Mouse (Mus musculus) regulatory T cell (primary cell): ENCODE results near the gene Stx6.

Source experiments
- in situ Hi-C: fragments of 300-600 bp; cut with MboI, MseI; formaldehyde crosslinking; loops from one replicate; pipeline ENCODE4 v1.15.1; 2025; ENCODE audit warnings: high pct_unique_total_duplicates

Gene Stx6

DNA sequence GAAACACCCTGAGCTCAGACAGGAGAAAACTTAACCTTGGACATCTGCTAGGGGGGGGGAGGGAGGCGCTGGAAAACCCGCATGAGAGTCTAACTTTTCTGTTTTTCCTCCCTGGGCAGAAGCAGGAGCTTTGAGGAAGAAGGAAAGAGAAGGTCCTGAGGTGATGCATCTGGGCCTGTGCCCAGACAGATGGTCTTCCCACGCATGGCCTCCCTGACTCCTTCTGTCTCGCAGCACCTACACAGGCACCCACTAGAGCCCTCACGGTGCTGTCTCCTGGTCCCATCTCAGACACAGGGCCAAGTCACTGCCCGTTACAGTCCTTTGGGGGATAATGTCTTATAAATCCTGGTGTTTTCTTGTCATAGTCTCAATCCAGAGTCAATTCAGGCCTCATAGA, 74.3 kb downstream of the Stx6 start:
- in situ Hi-C loops, result no loop called here

DNA sequence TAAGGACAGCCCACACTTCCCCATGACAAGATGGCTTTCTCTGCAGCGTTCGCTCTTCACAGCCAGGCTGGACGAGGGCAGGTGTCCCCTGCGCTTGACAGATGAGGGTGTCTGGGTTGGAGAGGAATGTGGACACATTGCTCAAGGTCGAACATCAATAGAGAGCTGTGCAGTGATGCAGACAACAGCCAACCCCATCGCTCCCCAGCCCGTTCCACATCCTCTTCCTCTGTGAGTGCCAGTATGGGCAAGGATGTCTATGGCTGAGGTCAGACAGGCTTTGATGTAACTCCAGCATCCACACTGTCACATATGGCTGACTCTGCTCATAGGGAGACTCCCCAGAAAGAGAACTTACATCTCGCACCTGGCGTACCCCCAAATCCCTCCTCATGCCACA, 74.9 kb downstream of the Stx6 start:
- in situ Hi-C loops, result no loop called here

DNA sequence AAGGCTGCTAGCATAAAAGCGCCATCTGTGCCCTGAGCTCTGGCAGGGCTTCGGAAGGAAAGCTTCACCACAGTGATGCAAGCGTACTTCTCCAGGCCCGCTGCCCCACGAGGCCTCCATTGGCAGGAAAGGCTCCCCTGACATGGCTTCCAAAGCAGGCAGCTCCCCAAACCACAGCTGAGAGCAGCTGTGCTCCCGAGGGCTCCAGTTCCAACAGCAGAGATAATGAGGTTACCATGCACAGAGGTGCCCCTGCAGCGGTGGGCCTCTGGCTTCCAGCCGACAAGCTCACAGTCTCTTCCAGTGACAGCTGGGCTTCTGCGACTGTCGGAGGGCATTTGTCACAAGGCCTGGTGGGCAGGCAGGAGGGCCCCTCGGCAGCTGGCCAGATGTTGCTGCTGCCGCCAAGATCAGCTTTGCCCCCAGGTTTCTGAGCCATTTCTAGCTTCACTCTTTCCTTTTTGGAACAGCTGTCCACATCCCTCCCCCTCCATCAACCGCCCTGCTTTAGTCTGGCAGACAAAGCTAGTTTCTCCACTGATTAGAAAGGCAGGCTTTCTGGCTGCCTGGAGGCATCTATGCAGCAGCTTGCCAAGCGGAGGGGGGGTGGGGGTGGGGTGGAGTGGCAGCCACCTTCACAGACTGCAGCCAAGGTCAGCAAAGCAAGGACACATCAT, 75.6 kb downstream of the Stx6 start:
- in situ Hi-C loops, result no loop called here

DNA sequence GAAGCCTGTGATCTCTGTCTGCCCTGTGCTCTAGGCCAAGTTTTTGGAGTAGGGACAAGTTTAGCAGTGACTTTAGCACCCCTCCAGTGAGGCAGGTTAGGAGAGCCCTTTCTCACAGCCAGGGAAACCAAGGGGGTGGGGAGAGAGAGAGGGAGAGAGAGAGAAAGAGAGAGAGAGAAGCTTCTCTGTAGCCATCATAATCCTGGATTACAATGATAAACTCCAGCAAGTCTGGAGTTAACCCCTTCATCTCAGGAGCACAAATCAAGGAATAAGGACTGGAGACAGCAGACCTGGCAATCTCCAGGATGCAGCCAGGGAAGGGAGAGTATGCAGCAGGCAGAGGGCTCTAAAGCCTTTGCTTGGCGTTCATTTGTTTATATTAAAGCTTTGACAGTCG, 77.1 kb downstream of the Stx6 start:
- in situ Hi-C loops, result no loop called here

DNA sequence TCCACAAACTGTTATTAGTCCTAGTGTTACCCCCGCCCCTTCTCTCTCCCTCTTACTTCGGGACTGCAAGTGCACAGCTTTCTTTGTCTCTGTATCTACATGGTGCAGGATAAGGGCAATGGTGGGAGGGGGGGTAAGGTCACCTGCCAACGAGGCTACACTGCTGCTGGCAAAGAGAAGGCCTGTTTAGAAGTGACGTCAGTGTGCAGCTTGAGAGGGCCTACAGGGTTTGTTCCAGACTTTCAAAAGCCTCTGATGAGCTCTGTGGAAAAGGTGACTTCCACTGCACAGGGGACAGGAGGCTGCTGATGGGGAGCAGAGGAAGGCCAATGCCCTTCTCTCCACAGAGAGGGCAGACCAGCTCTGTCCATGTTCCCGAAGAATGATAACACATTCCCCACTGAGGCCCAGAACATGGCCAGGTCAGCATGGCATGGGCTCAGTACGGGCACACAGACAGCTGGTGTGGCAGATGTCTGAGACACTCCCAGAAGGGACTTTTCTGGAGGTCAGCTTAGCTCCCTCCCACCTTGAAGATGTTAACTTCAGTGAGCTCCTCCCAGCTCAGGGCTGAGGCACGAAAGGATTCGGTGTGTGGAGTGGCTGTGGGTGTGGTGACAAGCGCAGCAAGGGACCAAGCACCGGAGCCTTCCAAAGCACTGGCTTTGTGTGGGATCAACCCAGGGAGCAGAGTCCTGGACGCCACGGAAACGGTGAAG, 78.0 kb downstream of the Stx6 start:
- in situ Hi-C loops, result no loop called here

DNA sequence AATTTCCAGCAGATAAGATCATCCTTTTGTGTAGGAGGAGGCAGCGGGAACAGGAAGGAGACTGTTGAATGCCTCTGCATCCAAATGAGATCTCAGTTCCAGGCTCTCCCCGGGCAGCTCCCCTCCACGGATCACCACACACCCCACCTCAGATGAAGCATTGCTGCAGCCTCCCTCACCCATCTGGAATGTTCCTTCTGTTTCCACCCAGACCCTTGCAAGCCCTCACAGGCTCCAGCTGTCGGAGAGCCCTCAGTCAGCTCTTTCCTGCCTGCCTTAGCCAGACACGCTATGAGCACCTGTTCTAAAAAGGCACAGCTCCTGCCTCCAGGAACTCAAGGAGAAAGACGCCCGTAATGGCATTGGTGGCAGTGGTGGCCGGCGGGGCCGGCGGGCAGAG, 78.9 kb downstream of the Stx6 start:
- in situ Hi-C loops, result no loop called here

DNA sequence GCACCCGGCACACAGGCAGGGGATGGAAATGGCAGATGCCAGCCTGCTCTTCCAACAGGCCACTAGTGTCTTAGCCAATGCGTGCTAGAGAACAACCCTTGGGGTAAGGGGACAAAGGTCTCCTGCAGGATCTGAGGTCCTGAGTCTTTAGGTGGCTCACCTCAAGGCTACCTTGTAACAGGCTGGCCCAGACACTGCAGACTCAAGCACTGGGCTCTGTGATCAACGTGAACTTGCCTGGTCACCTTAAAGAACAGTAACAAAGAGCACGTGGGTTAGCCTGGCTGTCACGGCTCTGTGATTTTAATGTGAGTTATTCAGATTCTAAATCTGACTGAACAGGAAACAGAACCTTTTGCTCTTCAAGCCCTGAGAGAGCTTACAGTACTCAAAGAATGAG, 79.6 kb downstream of the Stx6 start:
- in situ Hi-C loops, result no loop called here

DNA sequence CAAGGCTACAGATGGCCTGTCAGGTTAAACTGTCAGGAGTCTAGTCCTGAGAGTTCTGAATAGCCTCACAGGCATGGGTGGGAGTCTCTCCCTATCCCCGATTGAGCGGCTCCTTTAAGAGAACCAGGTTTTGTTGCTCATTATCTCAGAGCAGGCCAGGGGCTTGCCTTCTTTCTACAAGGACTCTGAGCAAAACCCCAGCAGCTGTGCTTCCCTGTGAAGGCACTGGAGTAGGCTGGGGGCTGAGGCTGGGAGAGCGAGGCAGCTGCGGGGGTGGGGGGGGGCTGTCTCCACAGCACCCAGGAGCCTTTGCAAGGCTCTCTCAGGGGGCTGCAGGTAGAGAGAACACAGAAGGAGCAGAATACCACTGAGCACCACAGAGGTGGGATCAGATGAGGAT, 80.7 kb downstream of the Stx6 start:
- in situ Hi-C loops, result no loop called here

DNA sequence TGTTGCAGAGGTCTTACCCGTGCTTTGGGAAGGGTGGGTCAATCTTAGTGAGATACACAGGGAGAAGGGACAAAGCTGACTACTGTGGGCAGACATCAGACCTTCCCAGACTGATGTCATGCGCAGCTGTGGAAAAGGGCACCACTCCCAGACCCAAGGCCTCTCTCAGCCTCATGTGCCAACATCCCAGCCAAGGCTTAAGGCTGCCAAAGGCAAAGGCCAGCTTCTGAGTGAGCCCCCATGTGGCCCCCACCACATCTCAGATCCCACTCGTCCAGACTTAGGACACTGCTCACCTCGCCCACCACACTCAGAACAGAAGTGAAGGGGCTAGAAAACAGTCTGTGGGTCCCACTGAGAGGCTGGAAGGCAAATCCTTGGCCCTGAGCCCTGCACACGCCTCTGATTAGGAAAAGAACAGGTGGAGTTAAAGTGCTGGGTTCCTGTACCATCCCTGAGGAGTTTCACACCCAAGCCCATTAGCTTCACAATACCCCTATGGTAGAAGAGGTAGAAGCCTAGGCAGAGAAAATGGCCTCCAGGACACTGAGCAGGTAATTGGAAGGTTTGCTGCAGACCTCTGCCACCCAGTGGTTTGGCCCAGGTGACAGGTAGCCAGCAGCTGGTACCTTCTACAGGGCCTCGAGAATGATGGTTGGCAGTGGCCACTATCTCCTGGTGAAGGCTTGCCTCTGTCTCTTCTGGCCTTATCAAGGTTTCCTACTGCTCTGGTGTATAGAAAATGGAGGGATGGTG, 81.6 kb downstream of the Stx6 start:
- in situ Hi-C loops, result no loop called here

DNA sequence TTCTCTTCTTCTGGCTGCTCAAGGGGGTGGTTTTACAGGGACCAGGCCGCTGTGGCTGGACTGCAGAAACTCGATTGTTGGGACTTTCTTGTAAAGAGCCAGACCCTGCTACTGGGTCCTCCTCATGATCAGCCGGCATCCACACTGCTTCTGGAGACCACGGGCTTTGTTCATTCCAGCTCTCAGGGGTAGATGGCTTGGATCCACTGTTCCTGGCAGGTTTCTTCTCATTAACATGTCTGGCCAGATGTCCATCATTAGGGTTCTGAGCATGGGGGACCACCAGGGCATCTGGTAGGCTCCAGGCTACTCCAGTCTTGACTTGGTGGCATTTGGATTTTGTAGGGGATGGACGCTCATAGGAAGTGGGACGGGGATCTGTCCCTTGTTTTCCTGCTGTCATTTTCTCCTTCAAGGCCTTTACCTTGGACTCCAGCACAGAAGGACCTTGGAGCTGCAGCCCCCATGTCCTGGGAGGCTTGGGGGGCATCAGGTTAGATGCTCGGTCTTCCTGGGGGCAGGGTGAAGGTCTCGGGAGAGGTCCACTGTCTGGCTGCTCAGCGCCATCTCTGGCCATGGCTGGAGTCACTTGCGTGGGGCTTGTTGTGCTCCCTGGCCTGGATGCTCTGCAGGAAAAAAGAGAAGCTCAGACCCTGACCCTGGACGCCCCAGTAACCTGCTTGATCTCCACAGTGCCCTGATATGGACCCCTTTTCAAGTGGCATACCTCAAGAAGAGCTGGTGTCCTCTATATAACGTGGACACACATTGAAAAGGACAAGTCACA, 83.4 kb downstream of the Stx6 start:
- in situ Hi-C loops, result no loop called here

DNA sequence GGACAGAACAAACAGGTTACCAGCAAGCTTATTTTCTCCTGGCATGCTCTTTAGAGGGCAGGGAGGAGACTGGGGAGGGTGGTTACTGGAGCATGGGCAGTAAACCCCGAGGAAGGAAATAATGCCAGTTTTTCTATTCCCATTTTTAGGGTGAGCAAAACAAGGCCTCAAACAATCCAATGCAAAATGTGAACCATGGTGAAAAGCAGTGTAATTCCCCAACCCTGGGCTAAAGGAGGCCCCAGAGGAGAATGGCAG, 83.9 kb downstream of the Stx6 start:
- in situ Hi-C loops, result no loop called here

DNA sequence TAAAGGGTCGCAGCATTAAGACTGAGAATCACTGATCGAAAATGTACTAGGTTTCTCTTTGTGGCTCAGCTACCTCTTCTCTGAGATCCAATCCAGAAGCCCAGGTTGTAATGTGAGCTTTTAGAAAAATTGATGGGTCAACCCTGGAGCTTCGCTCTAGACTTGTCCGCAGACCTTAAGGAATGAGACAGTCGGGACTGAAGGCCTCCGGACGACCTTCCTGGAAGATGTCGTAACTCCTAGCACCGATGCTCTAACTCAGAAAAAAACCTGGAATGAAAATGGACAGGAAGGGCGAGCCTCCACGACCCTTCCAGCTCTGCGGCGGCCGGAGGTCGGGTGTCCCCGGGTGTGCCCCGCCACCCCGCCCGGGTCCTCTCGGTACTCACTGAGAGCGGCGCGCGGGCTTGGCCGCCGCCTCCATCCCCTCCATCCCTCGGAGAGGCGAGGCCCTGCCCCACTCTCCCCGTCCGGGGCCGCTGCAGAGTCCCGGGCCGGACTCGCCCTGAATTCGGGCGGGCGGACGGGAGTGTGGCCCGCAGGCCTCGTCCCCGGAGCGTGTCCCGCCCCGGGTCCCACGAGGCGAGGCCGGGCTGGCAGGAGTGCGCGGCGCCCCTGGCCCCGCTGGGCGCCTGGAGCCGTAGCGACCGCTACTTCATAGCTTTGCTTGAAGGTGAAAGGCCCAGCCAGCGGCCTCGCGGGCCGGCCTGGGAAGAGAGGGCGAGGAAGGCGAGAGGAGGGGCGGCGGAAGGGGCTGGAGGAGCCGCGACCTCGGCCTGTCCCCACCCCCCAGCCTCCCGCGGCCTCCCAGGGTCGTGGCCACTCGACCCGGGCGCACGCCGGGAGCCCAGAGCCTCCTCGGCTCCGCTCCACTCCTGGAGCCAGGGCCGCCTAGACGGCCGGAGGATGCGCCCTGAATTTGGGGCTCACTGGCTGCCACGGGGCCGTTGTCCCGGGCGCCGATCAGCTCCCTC, 85.6 kb downstream of the Stx6 start, which contains the start of gene BC034090:
Gene BC034090 (minus strand): TSS at position 648 of the 974 bp plus-strand sequence.
- in situ Hi-C loops, result no loop called here

DNA sequence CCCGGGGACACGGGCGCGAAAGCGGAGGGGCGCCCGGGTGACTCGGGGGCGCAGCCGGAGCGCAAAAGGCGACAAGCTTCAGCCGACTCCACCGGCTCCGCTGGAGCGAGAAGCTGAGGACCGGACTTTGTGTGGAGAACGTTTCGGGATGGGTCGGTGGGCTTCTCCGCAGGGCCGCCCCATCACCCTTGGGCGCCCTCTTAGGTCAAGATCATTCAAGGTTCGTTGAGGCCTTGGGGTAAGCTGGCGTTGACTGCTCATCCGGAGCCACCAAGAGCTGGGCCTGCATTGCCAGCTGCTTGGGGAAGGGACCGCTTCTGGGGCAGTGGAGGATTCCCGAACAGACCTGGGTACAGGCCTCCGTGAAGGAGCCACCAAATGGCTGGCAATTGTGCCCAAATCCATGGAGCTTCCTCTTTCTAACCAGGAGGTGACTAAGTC, 86.3 kb downstream of the Stx6 start:
- in situ Hi-C loops, result no loop called here

DNA sequence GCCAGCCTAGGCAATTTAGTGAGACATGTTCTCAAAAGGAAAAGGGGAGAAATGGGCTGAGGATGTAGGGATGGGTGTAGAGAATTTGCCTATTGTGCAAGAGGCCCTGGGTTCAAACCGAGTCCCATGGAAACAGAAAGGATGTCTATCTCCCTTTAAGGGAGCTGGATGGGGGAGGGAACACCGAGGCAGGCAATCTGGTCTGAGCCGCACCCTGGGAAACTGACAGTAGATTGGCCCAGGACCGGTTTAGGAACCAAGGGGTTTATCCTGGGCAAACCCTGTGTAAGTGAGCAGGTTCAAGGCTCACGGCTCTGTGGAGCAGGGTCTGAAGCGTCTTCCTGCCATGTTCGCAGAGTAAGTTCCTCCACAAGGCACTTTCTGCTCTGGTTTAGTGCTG, 87.0 kb downstream of the Stx6 start:
- in situ Hi-C loops, result no loop called here

DNA sequence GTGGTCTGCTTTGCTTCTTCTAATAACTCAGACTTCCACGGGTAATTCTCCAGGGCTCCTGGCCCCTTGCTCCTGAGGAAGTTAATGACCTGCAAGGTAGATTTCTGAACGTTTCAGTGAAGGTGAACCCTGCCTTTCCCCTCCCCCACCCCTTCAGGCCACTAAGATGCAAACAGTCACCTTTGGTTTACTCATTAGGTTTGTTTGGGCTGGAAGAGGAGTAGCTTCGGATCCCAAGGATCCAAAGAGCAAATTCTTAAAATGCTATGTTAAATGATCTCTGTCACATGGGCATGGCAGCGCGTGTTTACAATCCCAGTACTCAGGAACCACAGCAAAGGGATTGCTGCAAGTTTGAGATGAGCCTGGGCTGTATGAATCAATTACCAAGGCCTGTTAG, 88.9 kb downstream of the Stx6 start:
- in situ Hi-C loops, result no loop called here

DNA sequence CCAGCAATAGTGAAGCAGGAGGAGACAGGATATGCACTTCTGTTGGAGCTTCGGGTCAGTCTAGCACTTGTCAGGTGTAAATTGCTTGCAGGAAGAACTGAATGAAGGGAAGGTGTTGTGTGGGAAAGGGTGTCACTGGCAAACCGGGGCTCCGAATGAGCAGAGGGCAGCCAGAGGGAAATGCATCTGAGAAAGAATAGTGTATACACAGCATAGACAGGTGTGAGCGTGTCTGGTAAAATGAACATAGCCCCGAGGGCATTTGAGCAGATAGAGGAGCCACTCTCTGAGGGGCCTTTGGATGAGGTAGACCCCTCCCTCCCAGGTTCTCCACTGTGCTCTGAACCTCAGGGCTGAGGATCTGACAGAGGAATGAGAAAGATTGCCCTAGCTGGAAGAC, 89.5 kb downstream of the Stx6 start:
- in situ Hi-C loops, result no loop called here

DNA sequence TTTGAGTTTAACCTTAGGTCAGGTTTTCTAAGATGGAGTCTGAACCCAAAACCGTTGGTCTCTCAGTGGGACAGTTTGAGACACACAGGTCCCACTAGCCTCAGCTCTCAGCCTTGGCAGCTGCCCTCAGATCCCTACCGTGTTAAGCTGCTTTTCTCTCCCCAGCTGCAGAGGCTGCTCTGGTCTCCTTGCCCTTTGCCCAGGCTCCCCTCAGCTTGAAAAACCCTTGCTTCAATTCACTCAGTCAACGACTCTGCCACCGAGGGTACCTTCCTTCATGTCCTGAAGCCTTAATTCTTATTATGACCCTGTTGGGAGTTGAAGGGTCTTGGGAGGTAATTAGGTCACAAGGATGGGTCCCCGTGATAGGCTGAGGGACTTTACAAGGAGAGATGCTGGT, 91.4 kb downstream of the Stx6 start:
- in situ Hi-C loops, result no loop called here

DNA sequence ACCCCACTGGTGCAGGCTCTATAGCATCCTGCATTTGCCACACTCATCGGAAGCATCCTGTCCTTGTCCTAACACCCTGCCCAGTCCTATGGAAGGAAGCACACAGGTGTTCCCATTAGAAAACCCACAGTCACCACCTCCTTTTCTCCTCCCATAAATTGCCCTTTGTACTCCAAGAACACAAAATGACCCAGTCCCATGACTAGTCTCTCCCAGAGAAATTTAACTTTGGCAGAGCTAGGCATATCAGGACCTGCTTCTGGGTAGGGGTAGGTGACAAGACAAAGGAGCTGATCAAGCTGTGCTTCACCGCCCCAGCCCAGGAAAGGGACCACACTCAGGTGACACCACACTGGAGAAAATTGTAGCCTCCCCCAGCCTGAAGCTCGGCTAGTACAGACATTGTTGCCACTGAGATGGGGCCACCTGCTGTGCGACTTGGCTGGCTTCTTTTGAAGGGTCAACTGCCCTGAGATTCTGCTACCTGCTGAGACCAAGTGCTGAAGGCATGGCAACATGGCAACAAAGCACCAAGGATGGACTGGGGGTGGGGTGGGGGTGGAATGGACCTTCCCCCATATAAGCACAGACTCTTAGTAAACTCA, 92.1 kb downstream of the Stx6 start:
- in situ Hi-C loops, result no loop called here

DNA sequence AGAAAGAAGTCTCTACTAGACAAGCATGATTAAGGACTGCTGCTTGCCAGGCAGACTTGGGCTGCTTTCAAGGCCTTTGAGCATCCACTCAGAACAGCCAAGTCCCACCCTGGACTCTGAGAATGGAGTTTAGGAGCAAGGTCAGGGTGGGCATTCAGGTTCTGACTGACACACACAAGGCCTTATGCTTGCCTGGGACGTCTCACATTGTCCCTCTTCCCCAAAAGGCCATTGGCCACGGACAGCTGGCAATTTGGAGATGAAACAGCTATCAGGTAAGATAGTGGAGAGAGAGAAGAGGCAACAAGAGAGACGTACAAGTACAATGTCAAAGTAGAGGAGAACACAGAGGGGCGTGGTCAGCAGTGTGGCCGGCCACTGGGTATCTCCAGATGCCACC, 93.1 kb downstream of the Stx6 start:
- in situ Hi-C loops, result no loop called here

DNA sequence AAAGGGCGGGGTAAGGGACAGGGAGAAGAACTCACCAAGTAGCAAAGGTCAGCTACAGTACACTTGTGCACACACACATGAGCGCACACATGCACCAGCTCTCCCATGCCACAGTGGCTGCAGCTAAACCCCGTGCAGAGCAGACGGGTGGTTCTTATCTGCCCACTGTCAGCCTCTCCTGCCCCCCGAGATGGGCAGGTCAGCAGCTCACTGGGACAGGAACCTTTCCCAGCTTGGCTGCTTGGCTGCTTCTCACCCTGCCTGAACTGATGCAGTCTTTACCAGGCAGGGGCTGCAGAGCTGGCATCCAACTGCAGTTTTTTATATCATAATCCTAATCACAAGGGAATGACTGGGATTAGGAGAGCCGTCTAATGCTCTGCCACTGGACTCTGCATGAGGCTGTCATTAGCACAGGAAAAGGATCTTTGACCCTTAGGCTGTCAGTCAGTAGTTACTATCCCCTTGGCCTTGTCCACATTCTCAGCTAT, 94.2 kb downstream of the Stx6 start:
- in situ Hi-C loops, result no loop called here
